Mouse (Mus musculus) erythroblast, embryonic 14.5 days (primary cell): ENCODE results near the gene Paqr3.

Experiments
- GATA1 ChIP-seq: IDR thresholded peaks from 2 replicates; pipeline ENCODE4 v1.6.1; 2012; ENCODE audit warnings: low read length, inconsistent platforms, mixed read lengths
- TAL1 ChIP-seq: IDR thresholded peaks from 3 replicates; pipeline ENCODE4 v1.6.1; 2012; ENCODE audit warnings: low read length, inconsistent platforms, mixed read lengths

- TF ChIP-seq TAL1 (no peak), GATA1 (no peak)
Measured at GRCm38 (mm10) chr5:97089426-97089825, 22.0 kb downstream of the Paqr3 start.
